ENCODE assay signal across 9 mouse cellular contexts in the genomic region with DNA sequence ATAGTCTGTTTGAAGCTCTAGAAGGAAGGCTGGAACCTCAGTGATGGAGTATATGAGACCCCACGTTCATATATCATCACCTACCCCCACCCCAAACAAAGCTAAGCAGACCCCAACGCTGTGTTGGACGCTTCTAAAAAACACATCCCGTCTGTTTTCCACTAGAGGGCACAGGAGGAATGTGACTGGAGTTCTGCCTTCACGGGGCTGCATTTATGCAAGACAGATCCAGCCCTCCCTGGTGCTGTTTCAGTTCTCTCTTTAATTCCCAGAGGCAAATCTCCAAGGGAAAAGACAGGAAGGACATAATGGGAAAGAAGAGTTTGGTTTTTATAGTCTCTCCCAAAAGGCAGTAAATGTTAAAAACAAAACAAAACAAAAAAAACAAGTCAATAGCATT. TPM values are rescaled to one million over a fixed set of nuclear protein-coding genes. Genes with fewer than 3 reads are reported as not detected.
DNase-seq lines count a peak whose midpoint lies in the region; ATAC-seq and TF ChIP-seq lines count a peak whose summit lies in the region.
"Had no signal": no experiment of that assay in that cellular context is flagged by ENCODE, and none has a peak within 500 bp of the region (broad histone marks: within the 10 kb centered on the region; RNA-seq: fewer than 3 reads in every experiment).

No protein-coding gene starts in this region.

- H3K4me3 ChIP-seq in hindbrain, embryonic 11.5 days (ENCODE audit: low read depth, low read length), result no peak overlapping the region
- no peak overlapping the region for H3K4me3 ChIP-seq in hindbrain, embryonic 12.5 days
- no peak overlapping the region for H3K4me3 ChIP-seq in forebrain, embryonic 14.5 days (ENCODE audit: low read depth, low read length)
- H3K4me3 ChIP-seq: stomach, embryonic 15.5 days had no signal

- in situ Hi-C loops in Patski (cut with MboI; ENCODE audit: low pct_unique_long_range_greater_than_20kb), result loop anchor here (5.0 to 10.0 kb wide), 2 partner anchors 768 to 1051 kb away; a partner anchor contains a TSS

- H3K27ac ChIP-seq in hindbrain, embryonic 11.5 days (ENCODE audit: low read depth, low read length), result no peak overlapping the region
- no peak overlapping the region for H3K27ac ChIP-seq in hindbrain, embryonic 12.5 days
- no peak overlapping the region for H3K27ac ChIP-seq in forebrain, embryonic 14.5 days (ENCODE audit: low read depth, low read length)
- H3K27ac ChIP-seq: stomach, embryonic 15.5 days had no signal

- TF ChIP-seq CTCF in Patski (IDR thresholded peaks at IDR 0.05), result peak; percentile 78

- CTCF ChIA-PET in Patski (lab: Charles Lee), result interaction anchor here (1.0 to 2.8 kb wide), 6 partner anchors 9 to 1051 kb away, joined by 3 to 11 read pairs (median 4); no protein-coding TSS in a partner anchor

- no peaks in the 10 kb centered on the region for H3K9me3 ChIP-seq in hindbrain, embryonic 11.5 days (ENCODE audit: control insufficient read depth, low read length)
- no peaks in the 10 kb centered on the region for H3K9me3 ChIP-seq in hindbrain, embryonic 12.5 days (replicated peaks)
- no peaks in the 10 kb centered on the region for H3K9me3 ChIP-seq in forebrain, embryonic 14.5 days (replicated peaks; ENCODE audit: control insufficient read depth, low read length)
- H3K9me3 ChIP-seq: stomach, embryonic 15.5 days had no signal

- peak; percentile 76; the same call in 1 of the 2 replicates for ATAC-seq in hindbrain, embryonic 11.5 days (ENCODE audit: low FRiP score)
- ATAC-seq in hindbrain, embryonic 12.5 days (ENCODE audit: low FRiP score), result no peak
- ATAC-seq in Patski, result no peak
- ATAC-seq in forebrain, embryonic 14.5 days, result peak; percentile 83
- ATAC-seq in inflammation-experienced regulatory T-cells, adult 6 months, result no peak
- no peak for ATAC-seq in erythroblast, adult 5-6 weeks (replicated peaks; ENCODE audit: low FRiP score, poor library complexity, severe bottlenecking)

- POLR2A ChIA-PET in Patski (lab: Charles Lee), result no interaction called here

- no peaks in the 10 kb centered on the region for H3K27me3 ChIP-seq in hindbrain, embryonic 11.5 days (ENCODE audit: control insufficient read depth, insufficient read depth, low read length)
- H3K27me3 ChIP-seq in hindbrain, embryonic 12.5 days, result no peaks in the 10 kb centered on the region
- no peaks in the 10 kb centered on the region for H3K27me3 ChIP-seq in Patski
- H3K27me3 ChIP-seq in forebrain, embryonic 14.5 days (replicated peaks; ENCODE audit: control insufficient read depth, insufficient read depth, low read length), result no peaks in the 10 kb centered on the region
- H3K27me3 ChIP-seq: stomach, embryonic 15.5 days had no signal

- 30% methylated on average over 5 of the region's 5 CpGs for WGBS in hindbrain, embryonic 11.5 days
- WGBS in hindbrain, embryonic 12.5 days, result 25% methylated on average over 5 of the region's 5 CpGs
- WGBS in forebrain, embryonic 14.5 days, result 27% methylated on average over 5 of the region's 5 CpGs

- no peak overlapping the region for H3K4me2 ChIP-seq in hindbrain, embryonic 11.5 days (replicated peaks; ENCODE audit: low read depth, low read length)
- H3K4me2 ChIP-seq in hindbrain, embryonic 12.5 days (replicated peaks), result no peak overlapping the region
- H3K4me2 ChIP-seq in forebrain, embryonic 14.5 days (ENCODE audit: low read length), result no peak overlapping the region
- H3K4me2 ChIP-seq: stomach, embryonic 15.5 days had no signal

- DNase-seq in hindbrain, embryonic 11.5 days (ENCODE audit: low spot score), result peak; percentile 16
- DNase-seq in 3T3-L1 (ENCODE audit: low read depth, low spot score) (peak; percentile 25), Patski (ENCODE audit: low read depth, low spot score) (peak; percentile 35)
- peak; percentile 71 for DNase-seq in forebrain, embryonic 14.5 days (ENCODE audit: low spot score)
- peak; percentile 9 for DNase-seq in lung, postnatal 25 days (ENCODE audit: low spot score)

- no peaks in the 10 kb centered on the region for H3K4me1 ChIP-seq in hindbrain, embryonic 11.5 days (replicated peaks; ENCODE audit: control insufficient read depth, insufficient read depth, low read length)
- H3K4me1 ChIP-seq in hindbrain, embryonic 12.5 days, result no peaks in the 10 kb centered on the region
- no peaks in the 10 kb centered on the region for H3K4me1 ChIP-seq in forebrain, embryonic 14.5 days (ENCODE audit: control insufficient read depth, insufficient read depth, low read length)
- H3K4me1 ChIP-seq: stomach, embryonic 15.5 days had no signal

- H3K36me3 ChIP-seq in hindbrain, embryonic 11.5 days (ENCODE audit: control insufficient read depth, insufficient read depth, low read length), result no peaks in the 10 kb centered on the region
- H3K36me3 ChIP-seq in hindbrain, embryonic 12.5 days, result peaks cover 30% of the 10 kb centered on the region
- H3K36me3 ChIP-seq in forebrain, embryonic 14.5 days (ENCODE audit: control insufficient read depth, insufficient read depth, low read length), result peaks cover 51% of the 10 kb centered on the region

- no peak overlapping the region for H3K9ac ChIP-seq in hindbrain, embryonic 11.5 days (ENCODE audit: low read depth, low read length)
- H3K9ac ChIP-seq in hindbrain, embryonic 12.5 days, result no peak overlapping the region
- H3K9ac ChIP-seq in forebrain, embryonic 14.5 days (ENCODE audit: low read length), result no peak overlapping the region
- H3K9ac ChIP-seq: stomach, embryonic 15.5 days had no signal

RNA-seq across cellular contexts. Expression of a gene that starts 30.4 kb away (rescaled TPM):
- polyA plus RNA-seq in hindbrain, embryonic 11.5 days (2014; fragmentation: Nextera tagmentation; extraction: Ambion mirVana), result 183 and 196 TPM in 2 replicates
- 200 and 208 TPM in 2 replicates for polyA plus RNA-seq in hindbrain, embryonic 12.5 days (2016; fragmentation: Nextera tagmentation; extraction: Ambion mirVana)
- 318 TPM for polyA plus RNA-seq in Patski (2021)
- polyA plus RNA-seq in forebrain, embryonic 14.5 days (2014; fragmentation: Nextera tagmentation; extraction: Ambion mirVana), result 244 and 275 TPM in 2 replicates
- 10 to 100 TPM; 53.6 to 76.0 (median 56.0) TPM for polyA plus RNA-seq in inflammation-experienced regulatory T-cells, adult 6 months (2017; shearing (Covaris generic))
- total RNA-seq in erythroblast, adult 5-6 weeks (2015; ENCODE audit: low replicate concordance), result 13.6 and 32.0 TPM in 2 replicates
- 31.2 and 37.9 TPM in 2 replicates for total RNA-seq in erythroblast, adult 5-6 weeks (2017; ENCODE audit: low replicate concordance)

Comparison
In these comparisons a context has a peak if more than half of its experiments do, and no peak if none do; other contexts are left out.
1. ATAC-seq: peak in hindbrain, embryonic 11.5 days (single experiment) and forebrain, embryonic 14.5 days (single experiment); none in hindbrain, embryonic 12.5 days (single experiment), Patski (single experiment), inflammation-experienced regulatory T-cells, adult 6 months (single experiment) and erythroblast, adult 5-6 weeks (single experiment).
2. DNase-seq: peak in every context shown above with its lines; median percentile 71 in forebrain, embryonic 14.5 days; 35 in Patski; 25 in 3T3-L1; 16 in hindbrain, embryonic 11.5 days; 9 in lung, postnatal 25 days.